Mouse (Mus musculus) neural tube, embryonic 14.5 days (tissue): Measurements from ENCODE around the gene Car10. TPM values are rescaled to one million over a fixed set of nuclear protein-coding genes. Genes with fewer than 3 reads are reported as not detected.

Experiments used
- ATAC-seq: fragments of 200-750 bp; cut with Nextera tagmentation; 2 replicates; pipeline ENCODE4 v1.8.0; 2017; ENCODE audit warnings: low read depth, mild to moderate bottlenecking, moderate TSS enrichment, moderate library complexity
- H3K27ac ChIP-seq: fragments of 300-500 bp; sonication (generic); 2 replicates; pipeline ENCODE4 v1.5.1; 2014; ENCODE audit warnings: low read depth, mild to moderate bottlenecking, control low read depth, low read length, moderate library complexity, mixed read lengths
- H3K27me3 ChIP-seq: fragments of 300-500 bp; sonication (generic); 2 replicates; pipeline ENCODE4 v1.6.1; 2014; ENCODE audit warnings: low read length; ENCODE audit not compliant: control insufficient read depth, insufficient read depth
- H3K36me3 ChIP-seq: fragments of 300-500 bp; sonication (generic); 2 replicates; pipeline ENCODE4 v1.6.1; 2014; ENCODE audit warnings: low read length, mixed read lengths; ENCODE audit not compliant: control insufficient read depth, insufficient read depth
- H3K4me1 ChIP-seq: fragments of 300-500 bp; sonication (generic); 2 replicates; pipeline ENCODE4 v1.6.1; 2014; ENCODE audit warnings: low read length; ENCODE audit not compliant: control insufficient read depth, insufficient read depth
- H3K4me2 ChIP-seq: fragments of 300-500 bp; sonication (generic); 2 replicates; pipeline ENCODE4 v1.6.1; 2014; ENCODE audit warnings: mild to moderate bottlenecking, low read depth, low read length, control low read depth
- H3K4me3 ChIP-seq: fragments of 300-500 bp; sonication (generic); 2 replicates; pipeline ENCODE4 v1.5.1; 2014; ENCODE audit warnings: low read depth, low read length, control low read depth, mixed read lengths
- H3K9ac ChIP-seq: fragments of 300-500 bp; sonication (generic); replicated peaks from 2 replicates; pipeline ENCODE4 v1.6.1; 2014; ENCODE audit warnings: low read depth, mild to moderate bottlenecking, control low read depth, low read length, mixed read lengths
- H3K9me3 ChIP-seq: fragments of 300-500 bp; sonication (generic); 2 replicates; pipeline ENCODE4 v1.6.1; 2016; ENCODE audit warnings: low read length; ENCODE audit not compliant: control insufficient read depth
- WGBS: fragments of 180-500 bp; shearing (Covaris S2); extraction: QIAGEN DNeasy Blood & Tissue Kit; methylation state at CpG from one replicate; pipeline ENCODE4 v1.1.7; 2014; 5-methylcytosine and 5-hydroxymethylcytosine counted together
- polyA plus RNA-seq: library from polyadenylated mRNA; unstranded; fragments of >200 nt; fragmentation: Nextera tagmentation; extraction: Ambion mirVana; gene quantifications from 2 replicates; pipeline ENCODE4 v1.2.1, GENCODE M21; 2014

Gene Car10
- polyA plus RNA-seq, 1 experiment from 2014 or later = 78.8 TPM

- no peak overlapping the region for H3K4me2 ChIP-seq
- H3K27me3 ChIP-seq = no peaks in the 10 kb centered on the region
- H3K27ac ChIP-seq = no peak overlapping the region
- WGBS = 71% methylated on average over 1 of the region's 1 CpGs
- H3K4me3 ChIP-seq = no peak overlapping the region
- no peaks in the 10 kb centered on the region for H3K4me1 ChIP-seq
- no peak overlapping the region for H3K9ac ChIP-seq
- no peaks in the 10 kb centered on the region for H3K36me3 ChIP-seq
- ATAC-seq = no peak
- no peaks in the 10 kb centered on the region for H3K9me3 ChIP-seq
Measured at GRCm38 (mm10) chr11:93137841-93138240, 40.0 kb downstream of the Car10 start.

GRCm38 (mm10) chr11:93141727-93142126, 43.9 kb downstream of the Car10 start:
- Histone ChIP-seq H3K27ac (no peak overlapping the region), H3K9ac (no peak overlapping the region), H3K4me1 (no peaks in the 10 kb centered on the region), H3K27me3 (no peaks in the 10 kb centered on the region), H3K4me3 (no peak overlapping the region), H3K4me2 (no peak overlapping the region), H3K36me3 (no peaks in the 10 kb centered on the region), H3K9me3 (no peaks in the 10 kb centered on the region)
- WGBS = 84% methylated on average over 1 of the region's 1 CpGs
- no peak for ATAC-seq

GRCm38 (mm10) chr11:93144544-93144943, 46.7 kb downstream of the Car10 start:
- H3K4me1 ChIP-seq = no peaks in the 10 kb centered on the region
- H3K4me2 ChIP-seq = no peak overlapping the region
- H3K4me3 ChIP-seq = no peak overlapping the region
- H3K27ac ChIP-seq = no peak overlapping the region
- WGBS = 19% methylated on average over 2 of the region's 2 CpGs
- H3K36me3 ChIP-seq = no peaks in the 10 kb centered on the region
- ATAC-seq = no peak
- no peaks in the 10 kb centered on the region for H3K27me3 ChIP-seq
- H3K9ac ChIP-seq = no peak overlapping the region
- H3K9me3 ChIP-seq = no peaks in the 10 kb centered on the region

- Histone ChIP-seq H3K9me3 (no peaks in the 10 kb centered on the region), H3K4me2 (no peak overlapping the region), H3K27me3 (no peaks in the 10 kb centered on the region), H3K9ac (no peak overlapping the region), H3K36me3 (no peaks in the 10 kb centered on the region), H3K27ac (no peak overlapping the region), H3K4me1 (no peaks in the 10 kb centered on the region), H3K4me3 (no peak overlapping the region)
- WGBS = 69% methylated on average over 3 of the region's 3 CpGs
- ATAC-seq = no peak
Measured at GRCm38 (mm10) chr11:93154910-93155309, 57.1 kb downstream of the Car10 start.

GRCm38 (mm10) chr11:93172430-93172829, 74.6 kb downstream of the Car10 start:
- Histone ChIP-seq H3K27ac (no peak overlapping the region), H3K4me1 (no peaks in the 10 kb centered on the region), H3K9me3 (no peaks in the 10 kb centered on the region), H3K27me3 (no peaks in the 10 kb centered on the region), H3K4me2 (no peak overlapping the region), H3K9ac (no peak overlapping the region), H3K4me3 (no peak overlapping the region), H3K36me3 (no peaks in the 10 kb centered on the region)
- ATAC-seq = no peak

- no peaks in the 10 kb centered on the region for H3K36me3 ChIP-seq
- no peak for ATAC-seq
- no peak overlapping the region for H3K4me3 ChIP-seq
- no peak overlapping the region for H3K9ac ChIP-seq
- H3K4me2 ChIP-seq = no peak overlapping the region
- no peaks in the 10 kb centered on the region for H3K9me3 ChIP-seq
- no peaks in the 10 kb centered on the region for H3K27me3 ChIP-seq
- no peaks in the 10 kb centered on the region for H3K4me1 ChIP-seq
- H3K27ac ChIP-seq = no peak overlapping the region
- WGBS = 90% methylated on average over 1 of the region's 1 CpGs
Measured at GRCm38 (mm10) chr11:93173533-93174308, 75.9 kb downstream of the Car10 start.

GRCm38 (mm10) chr11:93185477-93185876, 87.6 kb downstream of the Car10 start:
- no peak overlapping the region for H3K9ac ChIP-seq
- H3K9me3 ChIP-seq = no peaks in the 10 kb centered on the region
- H3K4me2 ChIP-seq = no peak overlapping the region
- H3K4me3 ChIP-seq = no peak overlapping the region
- H3K27me3 ChIP-seq = no peaks in the 10 kb centered on the region
- no peaks in the 10 kb centered on the region for H3K36me3 ChIP-seq
- H3K27ac ChIP-seq = no peak overlapping the region
- WGBS = 77% methylated on average over 4 of the region's 4 CpGs
- ATAC-seq = no peak
- H3K4me1 ChIP-seq = no peaks in the 10 kb centered on the region

GRCm38 (mm10) chr11:93186163-93186562, 88.3 kb downstream of the Car10 start:
- Histone ChIP-seq H3K4me1 (no peaks in the 10 kb centered on the region), H3K27me3 (no peaks in the 10 kb centered on the region), H3K27ac (no peak overlapping the region), H3K36me3 (no peaks in the 10 kb centered on the region), H3K4me2 (no peak overlapping the region), H3K9ac (no peak overlapping the region), H3K9me3 (no peaks in the 10 kb centered on the region), H3K4me3 (no peak overlapping the region)
- WGBS = 86% methylated on average over 2 of the region's 2 CpGs
- ATAC-seq = no peak

GRCm38 (mm10) chr11:93188621-93189020, 90.8 kb downstream of the Car10 start:
- Histone ChIP-seq H3K9me3 (no peaks in the 10 kb centered on the region), H3K36me3 (no peaks in the 10 kb centered on the region), H3K9ac (no peak overlapping the region), H3K27me3 (no peaks in the 10 kb centered on the region), H3K4me3 (no peak overlapping the region), H3K4me1 (no peaks in the 10 kb centered on the region), H3K27ac (no peak overlapping the region), H3K4me2 (no peak overlapping the region)
- no peak for ATAC-seq
- WGBS = 89% methylated on average over 5 of the region's 5 CpGs
